In the genomic region with DNA sequence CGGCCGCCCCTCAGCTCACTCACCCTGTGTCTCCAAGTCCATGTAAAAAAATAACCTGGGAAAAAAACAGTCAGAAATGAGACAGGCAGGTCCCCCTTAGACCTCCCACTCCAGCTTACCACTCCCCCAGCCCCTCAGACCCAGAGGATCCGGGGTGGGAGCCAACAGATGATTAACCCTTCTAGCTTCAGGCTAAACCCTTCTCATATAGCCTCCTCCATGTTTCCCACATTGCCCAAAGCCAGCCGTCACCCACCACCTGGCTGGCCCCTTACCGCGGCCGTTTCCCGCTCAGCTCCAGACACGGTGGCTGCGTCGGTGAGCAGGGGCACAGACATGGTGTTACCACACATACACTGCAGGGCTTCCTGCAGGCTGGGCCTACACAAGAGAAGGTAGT, we compare ENCODE assay signal across 15 mouse cellular contexts. TPM values are rescaled to one million over a fixed set of nuclear protein-coding genes. Genes with fewer than 3 reads are reported as not detected.
DNase-seq lines count a peak whose midpoint lies in the region; ATAC-seq lines count a peak whose summit lies in the region.
"Had no signal": no experiment of that assay in that cellular context is flagged by ENCODE, and none has a peak within 500 bp of the region (broad histone marks: within the 10 kb centered on the region; RNA-seq: fewer than 3 reads in every experiment).

No protein-coding gene starts in this region.

- 91% methylated on average over 11 of the region's 11 CpGs for WGBS in forebrain, embryonic 11.5 days
- WGBS in forebrain, embryonic 14.5 days, result 89% methylated on average over 11 of the region's 11 CpGs
- WGBS in limb, embryonic 12.5 days, result 87% methylated on average over 11 of the region's 11 CpGs
- 91% methylated on average over 11 of the region's 11 CpGs for WGBS in limb, embryonic 10.5 days
- 91% methylated on average over 11 of the region's 11 CpGs for WGBS in embryonic facial prominence, embryonic 10.5 days
- WGBS in limb, embryonic 15.5 days, result 84% methylated on average over 11 of the region's 11 CpGs

- no peak for DNase-seq in forebrain, embryonic 11.5 days (ENCODE audit: low spot score)
- DNase-seq in forebrain, embryonic 14.5 days (ENCODE audit: low spot score), result no peak
- no peak for DNase-seq in limb, embryonic 10.5 days (ENCODE audit: low spot score)
- no peak for DNase-seq in embryonic facial prominence, embryonic 10.5 days (ENCODE audit: low spot score)
- no peak for DNase-seq in heart, postnatal 4 days
- DNase-seq: adrenal gland, postnatal 25 days; B cell, adult 2 months; embryo, embryonic 11 days; right cerebral cortex, adult 18-20 months had no signal

- peaks cover 10% of the 10 kb centered on the region for H3K36me3 ChIP-seq in forebrain, embryonic 11.5 days (ENCODE audit: control insufficient read depth, insufficient read depth, low read length)
- peaks cover 65% of the 10 kb centered on the region for H3K36me3 ChIP-seq in forebrain, embryonic 14.5 days (ENCODE audit: control insufficient read depth, insufficient read depth, low read length)
- peaks cover 70% of the 10 kb centered on the region for H3K36me3 ChIP-seq in limb, embryonic 12.5 days
- H3K36me3 ChIP-seq in limb, embryonic 10.5 days, result peaks cover 71% of the 10 kb centered on the region
- H3K36me3 ChIP-seq in embryonic facial prominence, embryonic 10.5 days (replicated peaks), result peaks cover 75% of the 10 kb centered on the region
- peaks cover 69% of the 10 kb centered on the region for H3K36me3 ChIP-seq in limb, embryonic 15.5 days

- H3K4me1 ChIP-seq in forebrain, embryonic 11.5 days (replicated peaks; ENCODE audit: control insufficient read depth, insufficient read depth, low read length), result peaks cover 5% of the 10 kb centered on the region; the same call in 1 of the 2 replicates
- H3K4me1 ChIP-seq in forebrain, embryonic 14.5 days (ENCODE audit: control insufficient read depth, insufficient read depth, low read length), result peaks cover 6% of the 10 kb centered on the region; the same call in 1 of the 2 replicates
- H3K4me1 ChIP-seq in limb, embryonic 12.5 days (replicated peaks), result peaks cover 21% of the 10 kb centered on the region
- H3K4me1 ChIP-seq in limb, embryonic 10.5 days, result peaks cover 34% of the 10 kb centered on the region
- peaks cover 32% of the 10 kb centered on the region for H3K4me1 ChIP-seq in embryonic facial prominence, embryonic 10.5 days
- peaks cover 22% of the 10 kb centered on the region for H3K4me1 ChIP-seq in limb, embryonic 15.5 days

- H3K27ac ChIP-seq in forebrain, embryonic 11.5 days (ENCODE audit: low read depth, low read length), result no peak overlapping the region
- H3K27ac ChIP-seq in forebrain, embryonic 14.5 days (ENCODE audit: low read depth, low read length), result no peak overlapping the region
- no peak overlapping the region for H3K27ac ChIP-seq in limb, embryonic 12.5 days
- no peak overlapping the region for H3K27ac ChIP-seq in limb, embryonic 10.5 days
- H3K27ac ChIP-seq in embryonic facial prominence, embryonic 10.5 days (replicated peaks), result no peak overlapping the region
- H3K27ac ChIP-seq in limb, embryonic 15.5 days, result no peak overlapping the region
- H3K27ac ChIP-seq: left cerebral cortex, adult 2 months had no signal

- no peak overlapping the region for H3K4me3 ChIP-seq in forebrain, embryonic 11.5 days (ENCODE audit: low read depth, low read length)
- H3K4me3 ChIP-seq in forebrain, embryonic 14.5 days (ENCODE audit: low read depth, low read length), result no peak overlapping the region
- H3K4me3 ChIP-seq in limb, embryonic 12.5 days (replicated peaks), result peak overlapping the region; percentile 100; the same call in 1 of the 2 replicates
- no peak overlapping the region for H3K4me3 ChIP-seq in limb, embryonic 10.5 days
- peak overlapping the region; percentile 100; the same call in 1 of the 2 replicates for H3K4me3 ChIP-seq in embryonic facial prominence, embryonic 10.5 days
- 0 out of 2 replicates have a peak overlapping the region, but pooled peaks have one; percentile 1 for H3K4me3 ChIP-seq in limb, embryonic 15.5 days

- H3K9me3 ChIP-seq in forebrain, embryonic 11.5 days (ENCODE audit: control insufficient read depth, low read length), result no peaks in the 10 kb centered on the region
- H3K9me3 ChIP-seq in forebrain, embryonic 14.5 days (replicated peaks; ENCODE audit: control insufficient read depth, low read length), result no peaks in the 10 kb centered on the region
- no peaks in the 10 kb centered on the region for H3K9me3 ChIP-seq in limb, embryonic 12.5 days
- H3K9me3 ChIP-seq in limb, embryonic 10.5 days (replicated peaks), result no peaks in the 10 kb centered on the region
- no peaks in the 10 kb centered on the region for H3K9me3 ChIP-seq in embryonic facial prominence, embryonic 10.5 days
- H3K9me3 ChIP-seq in limb, embryonic 15.5 days, result no peaks in the 10 kb centered on the region
- H3K9me3 ChIP-seq: G1E had no signal

- ATAC-seq in forebrain, embryonic 11.5 days (replicated peaks; ENCODE audit: low FRiP score), result no peak
- no peak for ATAC-seq in forebrain, embryonic 14.5 days
- ATAC-seq in limb, embryonic 12.5 days (ENCODE audit: insufficient number of reproducible peaks, insufficient read depth, low FRiP score, low TSS enrichment, low read depth), result no peak
- ATAC-seq in limb, embryonic 15.5 days (ENCODE audit: insufficient number of reproducible peaks, low FRiP score, low TSS enrichment, low read depth), result no peak
- no peak for ATAC-seq in erythroid progenitor cell, adult 5-6 weeks (replicated peaks; ENCODE audit: low FRiP score, poor library complexity, severe bottlenecking)
- ATAC-seq: intestine, postnatal 0 days had no signal

- H3K9ac ChIP-seq in forebrain, embryonic 11.5 days (ENCODE audit: low read length), result no peak overlapping the region
- H3K9ac ChIP-seq in forebrain, embryonic 14.5 days (ENCODE audit: low read length), result no peak overlapping the region
- no peak overlapping the region for H3K9ac ChIP-seq in limb, embryonic 12.5 days (replicated peaks)
- H3K9ac ChIP-seq in limb, embryonic 15.5 days, result no peak overlapping the region

- no peaks in the 10 kb centered on the region for H3K27me3 ChIP-seq in forebrain, embryonic 11.5 days (ENCODE audit: control insufficient read depth, insufficient read depth, low read length)
- no peaks in the 10 kb centered on the region for H3K27me3 ChIP-seq in forebrain, embryonic 14.5 days (replicated peaks; ENCODE audit: control insufficient read depth, insufficient read depth, low read length)
- no peaks in the 10 kb centered on the region for H3K27me3 ChIP-seq in limb, embryonic 12.5 days
- H3K27me3 ChIP-seq in limb, embryonic 10.5 days (ENCODE audit: low read depth, poor library complexity, severe bottlenecking), result no peaks in the 10 kb centered on the region
- no peaks in the 10 kb centered on the region for H3K27me3 ChIP-seq in embryonic facial prominence, embryonic 10.5 days (replicated peaks; ENCODE audit: low read depth, poor library complexity, severe bottlenecking)
- no peaks in the 10 kb centered on the region for H3K27me3 ChIP-seq in limb, embryonic 15.5 days

- H3K4me2 ChIP-seq in forebrain, embryonic 11.5 days (ENCODE audit: low read depth, low read length, severe bottlenecking), result 0 out of 2 replicates have a peak overlapping the region, but pooled peaks have one; percentile 5
- H3K4me2 ChIP-seq in forebrain, embryonic 14.5 days (ENCODE audit: low read length), result no peak overlapping the region
- H3K4me2 ChIP-seq in limb, embryonic 12.5 days, result peak overlapping the region; percentile 98; the same call in 1 of the 2 replicates
- no peak overlapping the region for H3K4me2 ChIP-seq in limb, embryonic 15.5 days

RNA-seq across cellular contexts. Expression of gene Lypla2, which starts 1.8 kb away (rescaled TPM):
- polyA plus RNA-seq in forebrain, embryonic 11.5 days (2014; fragmentation: Nextera tagmentation; extraction: Ambion mirVana), result 169 and 178 TPM in 2 replicates
- 163 and 168 TPM in 2 replicates for polyA plus RNA-seq in forebrain, embryonic 14.5 days (2014; fragmentation: Nextera tagmentation; extraction: Ambion mirVana)
- 126 and 127 TPM in 2 replicates for polyA plus RNA-seq in limb, embryonic 12.5 days (2016; fragmentation: Nextera tagmentation; extraction: Ambion mirVana)
- 199 and 214 TPM in 2 replicates for polyA plus RNA-seq in limb, embryonic 10.5 days (2016; fragmentation: Nextera tagmentation; extraction: Ambion mirVana)
- polyA plus RNA-seq in embryonic facial prominence, embryonic 10.5 days (2016; fragmentation: Nextera tagmentation; extraction: Ambion mirVana), result 207 and 217 TPM in 2 replicates
- 114 TPM in 2 replicates for polyA plus RNA-seq in limb, embryonic 15.5 days (2015; fragmentation: Nextera tagmentation; extraction: Ambion mirVana)
- total RNA-seq in heart, postnatal 4 days (2021), result 10 to 100 TPM; 46.3 to 46.9 TPM
- total RNA-seq in erythroid progenitor cell, adult 5-6 weeks (2015; ENCODE audit: low replicate concordance), result 16.3 and 18.7 TPM in 2 replicates
- 6.3 and 12.9 TPM in 2 replicates for total RNA-seq in erythroid progenitor cell, adult 5-6 weeks (2017; ENCODE audit: low replicate concordance)

RNA-seq across cellular contexts. Expression of gene Gale, which starts 7.1 kb away (rescaled TPM):
- polyA plus RNA-seq in forebrain, embryonic 11.5 days (2014; fragmentation: Nextera tagmentation; extraction: Ambion mirVana), result 29.9 and 32.5 TPM in 2 replicates
- 32.9 and 35.7 TPM in 2 replicates for polyA plus RNA-seq in forebrain, embryonic 14.5 days (2014; fragmentation: Nextera tagmentation; extraction: Ambion mirVana)
- 32.1 and 33.3 TPM in 2 replicates for polyA plus RNA-seq in limb, embryonic 12.5 days (2016; fragmentation: Nextera tagmentation; extraction: Ambion mirVana)
- polyA plus RNA-seq in limb, embryonic 10.5 days (2016; fragmentation: Nextera tagmentation; extraction: Ambion mirVana), result 38.7 and 39.2 TPM in 2 replicates
- polyA plus RNA-seq in embryonic facial prominence, embryonic 10.5 days (2016; fragmentation: Nextera tagmentation; extraction: Ambion mirVana), result 39.7 and 40.2 TPM in 2 replicates
- polyA plus RNA-seq in limb, embryonic 15.5 days (2015; fragmentation: Nextera tagmentation; extraction: Ambion mirVana), result 58.2 and 66.7 TPM in 2 replicates
- total RNA-seq in heart, postnatal 4 days (2021), result 1 to 10 TPM; 7.6 to 9.8 TPM
- total RNA-seq in erythroid progenitor cell, adult 5-6 weeks (2015; ENCODE audit: low replicate concordance), result 1.4 and 6.3 TPM in 2 replicates
- total RNA-seq in erythroid progenitor cell, adult 5-6 weeks (2017; ENCODE audit: low replicate concordance), result 3.6 and 12.2 TPM in 2 replicates

RNA-seq across cellular contexts. Expression of gene Pithd1, which starts 16.5 kb away (rescaled TPM):
- polyA plus RNA-seq in forebrain, embryonic 11.5 days (2014; fragmentation: Nextera tagmentation; extraction: Ambion mirVana), result 64.9 and 67.6 TPM in 2 replicates
- polyA plus RNA-seq in forebrain, embryonic 14.5 days (2014; fragmentation: Nextera tagmentation; extraction: Ambion mirVana), result 56.1 and 58.0 TPM in 2 replicates
- 64.9 and 69.6 TPM in 2 replicates for polyA plus RNA-seq in limb, embryonic 12.5 days (2016; fragmentation: Nextera tagmentation; extraction: Ambion mirVana)
- polyA plus RNA-seq in limb, embryonic 10.5 days (2016; fragmentation: Nextera tagmentation; extraction: Ambion mirVana), result 73.2 and 73.6 TPM in 2 replicates
- polyA plus RNA-seq in embryonic facial prominence, embryonic 10.5 days (2016; fragmentation: Nextera tagmentation; extraction: Ambion mirVana), result 66.2 and 72.8 TPM in 2 replicates
- polyA plus RNA-seq in limb, embryonic 15.5 days (2015; fragmentation: Nextera tagmentation; extraction: Ambion mirVana), result 51.3 and 54.5 TPM in 2 replicates
- 10 to 100 TPM; 17.1 to 18.3 TPM for total RNA-seq in heart, postnatal 4 days (2021)
- total RNA-seq in erythroid progenitor cell, adult 5-6 weeks (2015; ENCODE audit: low replicate concordance), result 85.8 and 92.6 TPM in 2 replicates
- 78.3 and 100 TPM in 2 replicates for total RNA-seq in erythroid progenitor cell, adult 5-6 weeks (2017; ENCODE audit: low replicate concordance)

RNA-seq across cellular contexts. Expression of gene Hmgcl, which starts 24.3 kb away (rescaled TPM):
- 55.9 and 59.9 TPM in 2 replicates for polyA plus RNA-seq in forebrain, embryonic 11.5 days (2014; fragmentation: Nextera tagmentation; extraction: Ambion mirVana)
- polyA plus RNA-seq in forebrain, embryonic 14.5 days (2014; fragmentation: Nextera tagmentation; extraction: Ambion mirVana), result 70.4 and 71.0 TPM in 2 replicates
- polyA plus RNA-seq in limb, embryonic 12.5 days (2016; fragmentation: Nextera tagmentation; extraction: Ambion mirVana), result 78.5 and 81.5 TPM in 2 replicates
- polyA plus RNA-seq in limb, embryonic 10.5 days (2016; fragmentation: Nextera tagmentation; extraction: Ambion mirVana), result 68.4 and 78.9 TPM in 2 replicates
- 64.3 and 68.6 TPM in 2 replicates for polyA plus RNA-seq in embryonic facial prominence, embryonic 10.5 days (2016; fragmentation: Nextera tagmentation; extraction: Ambion mirVana)
- polyA plus RNA-seq in limb, embryonic 15.5 days (2015; fragmentation: Nextera tagmentation; extraction: Ambion mirVana), result 81.1 and 84.8 TPM in 2 replicates
- 10 to 100 TPM; 52.2 to 59.8 TPM for total RNA-seq in heart, postnatal 4 days (2021)
- 24.3 and 25.2 TPM in 2 replicates for total RNA-seq in erythroid progenitor cell, adult 5-6 weeks (2015; ENCODE audit: low replicate concordance)
- total RNA-seq in erythroid progenitor cell, adult 5-6 weeks (2017; ENCODE audit: low replicate concordance), result 19.6 and 30.0 TPM in 2 replicates

RNA-seq across cellular contexts. Expression of gene Fuca1, which starts 50.0 kb away (rescaled TPM):
- 42.3 and 49.2 TPM in 2 replicates for polyA plus RNA-seq in forebrain, embryonic 11.5 days (2014; fragmentation: Nextera tagmentation; extraction: Ambion mirVana)
- 53.1 and 60.7 TPM in 2 replicates for polyA plus RNA-seq in forebrain, embryonic 14.5 days (2014; fragmentation: Nextera tagmentation; extraction: Ambion mirVana)
- 47.0 and 51.0 TPM in 2 replicates for polyA plus RNA-seq in limb, embryonic 12.5 days (2016; fragmentation: Nextera tagmentation; extraction: Ambion mirVana)
- 42.5 and 52.3 TPM in 2 replicates for polyA plus RNA-seq in limb, embryonic 10.5 days (2016; fragmentation: Nextera tagmentation; extraction: Ambion mirVana)
- polyA plus RNA-seq in embryonic facial prominence, embryonic 10.5 days (2016; fragmentation: Nextera tagmentation; extraction: Ambion mirVana), result 45.4 and 46.8 TPM in 2 replicates
- polyA plus RNA-seq in limb, embryonic 15.5 days (2015; fragmentation: Nextera tagmentation; extraction: Ambion mirVana), result 78.4 and 97.2 TPM in 2 replicates
- 10 to 100 TPM; 42.4 to 45.9 TPM for total RNA-seq in heart, postnatal 4 days (2021)
- total RNA-seq in erythroid progenitor cell, adult 5-6 weeks (2015; ENCODE audit: low replicate concordance), result 23.1 and 45.3 TPM in 2 replicates
- total RNA-seq in erythroid progenitor cell, adult 5-6 weeks (2017; ENCODE audit: low replicate concordance), result 38.9 and 50.2 TPM in 2 replicates

Comparison
In these comparisons a context has a peak if more than half of its experiments do, and no peak if none do; other contexts are left out.
1. H3K4me2 ChIP-seq: peak in forebrain, embryonic 11.5 days (single experiment) and limb, embryonic 12.5 days (single experiment); none in forebrain, embryonic 14.5 days (single experiment) and limb, embryonic 15.5 days (single experiment).
2. H3K4me3 ChIP-seq: peak in limb, embryonic 12.5 days (single experiment), embryonic facial prominence, embryonic 10.5 days (single experiment) and limb, embryonic 15.5 days (single experiment); none in forebrain, embryonic 11.5 days (single experiment), forebrain, embryonic 14.5 days (single experiment) and limb, embryonic 10.5 days (single experiment).